Mouse (Mus musculus): ENCODE results near the gene Pigm.

DNA sequence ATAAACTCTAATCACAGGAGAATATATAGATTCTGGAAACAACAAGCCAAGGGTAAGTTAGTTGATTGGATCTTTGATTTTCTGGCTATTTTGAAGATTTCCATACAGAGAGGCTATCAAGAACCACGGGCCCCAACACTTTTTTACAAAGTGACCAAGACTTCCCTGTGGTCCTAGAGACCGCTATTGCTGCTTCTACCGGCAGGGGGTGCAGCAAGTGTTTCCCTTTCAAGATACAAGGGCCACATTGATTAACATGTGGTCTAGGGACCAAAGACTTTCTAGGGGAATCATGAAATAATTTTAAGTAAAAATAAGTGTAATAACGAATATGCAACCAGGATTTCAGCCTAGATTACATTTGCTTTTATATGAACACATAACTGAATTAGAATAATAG is 34.5 kb downstream of the Pigm start:
- TF ChIP-seq CTCF (IDR thresholded peaks at IDR 0.05; ENCODE audit: control insufficient read depth, insufficient read depth, insufficient replicate concordance, low read depth, low read length) (peak; percentile 25; the same call in 1 of the 2 replicates), POLR2A (IDR thresholded peaks at IDR 0.05; ENCODE audit: control insufficient read depth, low read depth, low read length) (no peak)

Measured in testis, adult 2 months (tissue).